Mouse (Mus musculus) midbrain, embryonic 12.5 days (tissue): ENCODE measurements at regions not wholly inside any gene's neighbourhood (a gene's known extent, or its start where the extent isn't known, plus 50 kb on each side); places are given as distances from the start of the nearest gene placed in this dataset.

Experiments used
- ATAC-seq: fragments of 200-750 bp; cut with Nextera tagmentation; 2 replicates; pipeline ENCODE4 v1.8.0; 2017; ENCODE audit warnings: low read depth, moderate TSS enrichment, moderate library complexity; ENCODE audit not compliant: low FRiP score
- H3K27ac ChIP-seq: fragments of 300-500 bp; sonication (generic); replicated peaks from 2 replicates; pipeline ENCODE4 v1.5.1; 2016; ENCODE audit warnings: mild to moderate bottlenecking
- H3K27me3 ChIP-seq: fragments of 300-500 bp; sonication (generic); 2 replicates; pipeline ENCODE4 v1.6.1; 2016; ENCODE audit warnings: mild to moderate bottlenecking
- H3K36me3 ChIP-seq: fragments of 300-500 bp; sonication (generic); 2 replicates; pipeline ENCODE4 v1.6.1; 2016
- H3K4me1 ChIP-seq: fragments of 300-500 bp; sonication (generic); 2 replicates; pipeline ENCODE4 v1.6.1; 2016
- H3K4me2 ChIP-seq: fragments of 300-500 bp; sonication (generic); replicated peaks from 2 replicates; pipeline ENCODE4 v1.6.1; 2016; ENCODE audit warnings: mild to moderate bottlenecking, moderate library complexity
- H3K4me3 ChIP-seq: fragments of 300-500 bp; sonication (generic); 2 replicates; pipeline ENCODE4 v1.5.1; 2016; ENCODE audit warnings: mild to moderate bottlenecking
- H3K9ac ChIP-seq: fragments of 300-500 bp; sonication (generic); replicated peaks from 2 replicates; pipeline ENCODE4 v1.6.1; 2016; ENCODE audit warnings: mild to moderate bottlenecking, moderate library complexity
- H3K9me3 ChIP-seq: fragments of 300-500 bp; sonication (generic); 2 replicates; pipeline ENCODE4 v1.6.1; 2016; ENCODE audit warnings: mild to moderate bottlenecking
- WGBS: fragments of 180-500 bp; shearing (Covaris S2); methylation state at CpG from one replicate; pipeline ENCODE4 v1.1.7; 2016; 5-methylcytosine and 5-hydroxymethylcytosine counted together

- Histone ChIP-seq H3K4me2 (no peak overlapping the region), H3K27ac (no peak overlapping the region), H3K4me3 (no peak overlapping the region), H3K27me3 (no peaks in the 10 kb centered on the region), H3K9ac (no peak overlapping the region), H3K9me3 (no peaks in the 10 kb centered on the region), H3K36me3 (no peaks in the 10 kb centered on the region), H3K4me1 (no peaks in the 10 kb centered on the region)
- 80% methylated on average over 1 of the region's 1 CpGs for WGBS
- ATAC-seq: no peak
Observed at GRCm38 (mm10) chr12:32508671-32509070, 130.2 kb downstream of the Ccdc71l start.

DNA sequence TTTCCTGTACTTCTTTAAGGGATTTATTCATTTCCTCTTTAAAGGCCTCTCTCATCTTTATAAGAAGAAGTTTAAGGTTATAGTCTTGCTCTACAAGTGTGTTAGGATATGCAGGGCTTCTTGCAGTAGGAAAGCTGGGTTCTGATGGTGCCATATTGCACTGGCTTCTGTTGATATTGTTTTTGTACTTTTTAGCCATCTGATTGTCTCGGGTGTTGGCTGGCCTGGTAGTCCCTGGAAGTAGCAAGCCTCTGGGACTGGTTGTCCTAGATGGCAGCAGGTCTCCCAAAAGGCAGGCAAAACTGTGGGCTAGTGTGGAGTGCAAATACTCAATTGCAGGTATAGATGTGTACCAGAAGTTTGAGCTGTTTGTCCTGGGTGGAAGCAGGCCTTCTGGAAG is 147.1 kb downstream of the Ccdc71l start:
- Histone ChIP-seq H3K4me1 (no peaks in the 10 kb centered on the region), H3K9ac (no peak overlapping the region), H3K27me3 (no peaks in the 10 kb centered on the region), H3K36me3 (no peaks in the 10 kb centered on the region), H3K4me2 (no peak overlapping the region), H3K4me3 (no peak overlapping the region), H3K9me3 (no peaks in the 10 kb centered on the region), H3K27ac (no peak overlapping the region)
- 64% methylated on average over 1 of the region's 1 CpGs for WGBS
- no peak for ATAC-seq

GRCm38 (mm10) chr12:32531216-32531615 is 152.7 kb downstream of the Ccdc71l start:
- whole genome bisulfite sequencing: 88% methylated on average over 3 of the region's 3 CpGs
- no peak overlapping the region for H3K4me3 ChIP-seq
- no peaks in the 10 kb centered on the region for H3K4me1 ChIP-seq
- no peak overlapping the region for H3K9ac ChIP-seq
- no peak overlapping the region for H3K27ac ChIP-seq
- H3K27me3 ChIP-seq: no peaks in the 10 kb centered on the region
- H3K4me2 ChIP-seq: no peak overlapping the region
- no peaks in the 10 kb centered on the region for H3K9me3 ChIP-seq
- ATAC-seq: no peak
- no peaks in the 10 kb centered on the region for H3K36me3 ChIP-seq

DNA sequence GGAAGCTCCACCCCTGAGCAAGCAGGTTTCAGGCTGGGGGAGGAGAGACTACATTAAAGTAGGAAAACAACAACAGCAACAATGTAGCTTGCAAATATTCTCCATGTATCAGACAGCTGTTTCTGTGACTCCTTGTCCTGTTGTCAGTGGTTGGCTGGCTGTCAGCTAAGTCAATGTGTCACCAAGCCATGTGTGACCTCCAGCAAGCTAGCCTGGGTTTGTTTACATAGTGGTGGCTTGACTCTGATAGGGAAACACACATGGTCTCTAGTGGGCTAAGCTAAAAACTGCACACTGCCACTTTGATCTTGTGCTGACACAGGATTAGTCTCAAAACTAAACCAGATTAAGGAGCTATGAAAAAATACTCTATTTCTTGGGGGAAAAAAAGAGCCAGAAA is 155.1 kb downstream of the Ccdc71l start:
- Histone ChIP-seq H3K36me3 (no peaks in the 10 kb centered on the region), H3K9ac (no peak overlapping the region), H3K4me3 (no peak overlapping the region), H3K9me3 (no peaks in the 10 kb centered on the region), H3K4me2 (no peak overlapping the region), H3K27ac (no peak overlapping the region), H3K4me1 (no peaks in the 10 kb centered on the region), H3K27me3 (no peaks in the 10 kb centered on the region)
- ATAC-seq: no peak

DNA sequence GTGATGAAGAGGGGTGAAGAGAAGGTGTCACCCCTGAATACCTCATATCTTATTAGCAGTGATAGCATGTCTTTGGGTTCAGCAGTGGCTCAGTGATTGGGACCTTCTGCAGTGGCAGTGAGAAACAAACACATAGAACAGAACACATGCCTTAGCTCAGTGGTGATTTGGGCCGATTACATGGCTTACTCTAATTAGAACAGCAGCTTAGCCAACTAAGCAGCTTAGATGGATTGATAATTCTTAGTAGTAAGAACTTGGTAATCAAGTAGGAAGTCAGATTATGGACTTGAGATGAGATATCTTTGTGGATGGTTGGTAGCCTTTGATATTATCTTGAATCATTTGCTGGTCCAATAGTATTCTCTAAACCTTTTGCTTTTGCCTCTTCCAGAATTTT is 167.0 kb downstream of the Ccdc71l start:
- H3K4me2 ChIP-seq: no peak overlapping the region
- ATAC-seq: no peak
- 80% methylated on average over 1 of the region's 1 CpGs for WGBS

DNA sequence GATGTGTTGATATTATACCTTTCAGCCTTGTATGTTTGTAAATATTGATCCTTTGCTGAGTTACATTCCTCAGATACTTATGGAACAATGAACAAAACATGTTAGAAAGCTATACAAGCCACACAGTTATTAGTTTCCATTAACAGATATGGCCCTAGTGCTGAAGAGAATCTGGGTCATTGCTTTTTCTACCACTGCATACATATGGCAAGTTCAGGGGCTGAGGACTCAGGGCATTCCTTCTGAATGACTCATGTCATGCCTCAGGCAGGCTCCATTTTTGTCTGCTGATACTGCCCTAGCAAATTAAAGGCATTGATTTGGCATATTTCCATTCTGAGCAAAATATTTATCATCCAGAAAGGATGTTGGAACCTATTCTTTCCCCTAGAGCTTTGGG is 167.9 kb downstream of the Ccdc71l start:
- no peaks in the 10 kb centered on the region for H3K4me1 ChIP-seq
- no peaks in the 10 kb centered on the region for H3K27me3 ChIP-seq
- H3K4me3 ChIP-seq: no peak overlapping the region
- ATAC-seq: no peak
- no peaks in the 10 kb centered on the region for H3K36me3 ChIP-seq
- no peaks in the 10 kb centered on the region; the same call in 1 of the 2 replicates for H3K9me3 ChIP-seq
- H3K27ac ChIP-seq: no peak overlapping the region
- H3K9ac ChIP-seq: no peak overlapping the region
- no peak overlapping the region for H3K4me2 ChIP-seq

More for the DNA sequence above, 167.0 kb downstream of the Ccdc71l start:
- no peaks in the 10 kb centered on the region; the same call in 1 of the 2 replicates for H3K9me3 ChIP-seq
- H3K4me3 ChIP-seq: no peak overlapping the region
- H3K9ac ChIP-seq: no peak overlapping the region
- no peaks in the 10 kb centered on the region for H3K36me3 ChIP-seq
- no peaks in the 10 kb centered on the region for H3K4me1 ChIP-seq
- no peak overlapping the region for H3K27ac ChIP-seq
- H3K27me3 ChIP-seq: no peaks in the 10 kb centered on the region

- WGBS: 87% methylated on average over 5 of the region's 5 CpGs
- Histone ChIP-seq H3K9ac (no peak overlapping the region), H3K36me3 (no peaks in the 10 kb centered on the region), H3K9me3 (no peaks in the 10 kb centered on the region), H3K4me2 (no peak overlapping the region), H3K27me3 (no peaks in the 10 kb centered on the region), H3K4me3 (no peak overlapping the region), H3K4me1 (no peaks in the 10 kb centered on the region), H3K27ac (no peak overlapping the region)
- ATAC-seq: no peak
Observed at GRCm38 (mm10) chr12:32553793-32554192, 175.3 kb downstream of the Ccdc71l start.

DNA sequence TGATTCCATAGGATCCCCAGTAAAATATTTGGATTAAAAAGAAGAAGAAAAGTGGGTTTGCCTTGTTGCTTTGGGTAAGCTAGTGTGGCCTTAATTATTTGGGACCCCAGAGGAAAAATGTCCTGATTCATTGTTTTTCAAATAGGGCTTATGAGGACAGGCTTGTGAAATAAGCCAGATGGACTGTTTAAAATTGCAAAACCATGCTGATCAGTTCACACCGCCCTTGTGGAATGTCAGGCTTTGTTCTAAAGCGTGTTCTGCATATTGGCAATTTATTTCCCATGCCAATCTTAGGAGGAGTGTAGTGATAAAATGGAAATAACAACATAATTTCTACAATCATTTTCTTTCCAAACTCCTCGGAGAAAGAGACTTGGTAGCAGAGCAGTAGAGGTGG is 189.3 kb downstream of the Ccdc71l start:
- Histone ChIP-seq H3K9ac (no peak overlapping the region), H3K27me3 (no peaks in the 10 kb centered on the region), H3K9me3 (no peaks in the 10 kb centered on the region), H3K4me2 (no peak overlapping the region), H3K27ac (no peak overlapping the region), H3K4me1 (no peaks in the 10 kb centered on the region), H3K36me3 (no peaks in the 10 kb centered on the region), H3K4me3 (no peak overlapping the region)
- no peak for ATAC-seq
- 81% methylated on average over 3 of the region's 3 CpGs for WGBS

- no peak overlapping the region for H3K4me3 ChIP-seq
- no peaks in the 10 kb centered on the region for H3K4me1 ChIP-seq
- no peak for ATAC-seq
Observed at GRCm38 (mm10) chr12:32581304-32581703, 202.8 kb downstream of the Ccdc71l start.

DNA sequence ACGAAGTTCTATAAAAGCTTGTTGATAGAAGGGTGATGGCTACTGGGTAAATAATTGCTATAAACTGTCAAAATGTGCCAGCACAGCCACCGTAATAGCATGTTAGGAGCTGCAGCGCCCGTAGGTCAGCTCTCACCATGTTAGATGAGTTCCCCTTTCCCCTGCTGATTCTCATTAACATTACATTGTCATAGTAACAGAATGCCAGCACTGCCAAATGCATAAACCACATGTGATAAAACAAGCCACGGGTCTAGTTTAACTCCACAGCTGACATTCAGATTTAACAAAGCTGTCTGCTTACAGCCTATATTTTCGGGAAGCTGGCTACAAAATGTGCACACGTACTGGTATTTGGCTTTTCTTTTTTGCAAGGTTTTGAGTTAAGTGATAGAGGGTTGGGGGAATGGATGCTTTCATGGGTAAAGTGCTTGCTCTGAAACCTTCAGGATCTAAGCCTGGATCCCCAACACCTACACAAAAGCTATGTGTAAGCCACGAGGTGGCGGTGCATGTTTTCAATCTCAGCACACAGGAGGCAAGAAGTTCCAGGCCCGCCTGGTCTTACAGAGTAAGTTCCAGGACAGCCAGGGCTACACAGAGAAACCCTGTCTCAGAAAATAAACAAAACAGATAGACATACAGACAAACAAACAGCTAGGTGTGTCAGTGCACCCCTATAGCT is 217.1 kb upstream of the Nampt start:
- WGBS: 84% methylated on average over 10 of the region's 10 CpGs
- Histone ChIP-seq H3K4me3 (no peak overlapping the region), H3K27ac (no peak overlapping the region), H3K4me2 (no peak overlapping the region), H3K36me3 (no peaks in the 10 kb centered on the region), H3K9ac (no peak overlapping the region), H3K4me1 (no peaks in the 10 kb centered on the region), H3K9me3 (no peaks in the 10 kb centered on the region), H3K27me3 (no peaks in the 10 kb centered on the region)
- no peak for ATAC-seq

More at GRCm38 (mm10) chr12:32581304-32581703, 202.8 kb downstream of the Ccdc71l start:
- no peaks in the 10 kb centered on the region for H3K9me3 ChIP-seq
- 75% methylated on average over 6 of the region's 6 CpGs for WGBS
- H3K27ac ChIP-seq: no peak overlapping the region
- H3K27me3 ChIP-seq: no peaks in the 10 kb centered on the region
- no peaks in the 10 kb centered on the region for H3K36me3 ChIP-seq
- no peak overlapping the region for H3K4me2 ChIP-seq
- H3K9ac ChIP-seq: no peak overlapping the region

- Histone ChIP-seq H3K27ac (no peak overlapping the region), H3K4me1 (no peaks in the 10 kb centered on the region), H3K4me3 (no peak overlapping the region), H3K4me2 (no peak overlapping the region), H3K9me3 (no peaks in the 10 kb centered on the region), H3K36me3 (no peaks in the 10 kb centered on the region), H3K27me3 (no peaks in the 10 kb centered on the region), H3K9ac (no peak overlapping the region)
- no peak for ATAC-seq
Observed at GRCm38 (mm10) chr12:32605353-32605752, 214.0 kb upstream of the Nampt start.

DNA sequence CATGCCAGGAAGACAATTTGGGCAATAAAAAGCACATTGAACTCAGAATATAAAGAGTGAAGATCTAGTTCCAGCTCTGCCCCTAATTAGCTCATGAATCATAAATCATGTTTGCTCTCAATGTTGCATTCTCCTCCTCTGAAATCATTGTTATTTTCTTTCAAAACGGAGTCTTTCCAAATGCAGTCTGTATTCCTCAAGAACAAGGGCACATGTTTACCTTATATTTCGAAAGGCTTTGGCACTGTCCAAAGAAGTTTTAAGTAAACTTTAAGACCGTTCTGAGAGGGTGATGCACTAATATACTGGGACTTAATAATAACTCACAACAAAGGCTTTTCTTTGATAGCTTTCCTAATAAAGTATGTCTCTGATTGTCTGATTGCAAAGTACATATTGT is 204.3 kb upstream of the Nampt start:
- no peaks in the 10 kb centered on the region for H3K9me3 ChIP-seq

GRCm38 (mm10) chr12:32616086-32616485 is 203.3 kb upstream of the Nampt start:
- Histone ChIP-seq H3K4me1 (no peaks in the 10 kb centered on the region), H3K9ac (no peak overlapping the region), H3K27me3 (no peaks in the 10 kb centered on the region), H3K27ac (no peak overlapping the region), H3K9me3 (peaks cover 8% of the 10 kb centered on the region; the same call in 1 of the 2 replicates), H3K4me3 (no peak overlapping the region), H3K4me2 (no peak overlapping the region), H3K36me3 (no peaks in the 10 kb centered on the region)
- 94% methylated on average over 5 of the region's 5 CpGs for WGBS
- no peak for ATAC-seq

More for the DNA sequence above, 204.3 kb upstream of the Nampt start:
- no peak overlapping the region for H3K4me3 ChIP-seq
- 83% methylated on average over 3 of the region's 3 CpGs for WGBS
- no peak overlapping the region for H3K27ac ChIP-seq
- no peak overlapping the region for H3K4me2 ChIP-seq
- no peak overlapping the region for H3K9ac ChIP-seq
- H3K36me3 ChIP-seq: no peaks in the 10 kb centered on the region
- no peaks in the 10 kb centered on the region for H3K4me1 ChIP-seq
- no peak for ATAC-seq
- H3K27me3 ChIP-seq: no peaks in the 10 kb centered on the region
